Mouse (Mus musculus) midbrain, postnatal 0 days (tissue): ENCODE data around the gene Tmem217. TPM values are rescaled to one million over a fixed set of nuclear protein-coding genes. Genes with fewer than 3 reads are reported as not detected.
"Not testable (repeated sequence)": the region's sequence is repeated elsewhere in the genome, so short reads cannot be mapped to it uniquely, and the experiment has no call there.

ENCODE experiments used
- ATAC-seq: fragments of 200-750 bp; cut with Nextera tagmentation; 2 replicates; pipeline ENCODE4 v1.8.0; 2017; ENCODE audit warnings: moderate number of reproducible peaks, mild to moderate bottlenecking, moderate TSS enrichment, moderate library complexity; ENCODE audit not compliant: low FRiP score
- DNase-seq: peaks from one replicate; pipeline ENCODE4 v3.0.0-alpha.2; 2015; ENCODE audit warnings: low spot score
- H3K27ac ChIP-seq: fragments of 300-500 bp; sonication (generic); 2 replicates; pipeline ENCODE4 v1.5.1; 2014; ENCODE audit warnings: low read depth, mild to moderate bottlenecking, low read length, mixed read lengths
- H3K27me3 ChIP-seq: fragments of 300-500 bp; sonication (generic); 2 replicates; pipeline ENCODE4 v1.6.1; 2014; ENCODE audit warnings: low read length, control low read depth, mixed read lengths; ENCODE audit not compliant: insufficient read depth
- H3K36me3 ChIP-seq: fragments of 300-500 bp; sonication (generic); 2 replicates; pipeline ENCODE4 v1.6.1; 2014; ENCODE audit warnings: low read length, control low read depth, mixed read lengths; ENCODE audit not compliant: insufficient read depth
- H3K4me1 ChIP-seq: fragments of 300-500 bp; sonication (generic); 2 replicates; pipeline ENCODE4 v1.6.1; 2014; ENCODE audit warnings: mild to moderate bottlenecking, control low read depth, antibody characterized with exemption, low read length, mixed read lengths; ENCODE audit not compliant: insufficient read depth
- H3K4me2 ChIP-seq: fragments of 300-500 bp; sonication (generic); 2 replicates; pipeline ENCODE4 v1.6.1; 2014; ENCODE audit warnings: low read depth, mild to moderate bottlenecking, low read length, mixed read lengths; ENCODE audit not compliant: poor library complexity, severe bottlenecking
- H3K4me3 ChIP-seq: fragments of 300-500 bp; sonication (generic); 2 replicates; pipeline ENCODE4 v1.5.1; 2014; ENCODE audit warnings: low read depth, mild to moderate bottlenecking, low read length, moderate library complexity
- H3K9ac ChIP-seq: fragments of 300-500 bp; sonication (generic); replicated peaks from 2 replicates; pipeline ENCODE4 v1.6.1; 2014; ENCODE audit warnings: mild to moderate bottlenecking, low read length, moderate library complexity, mixed read lengths; ENCODE audit not compliant: poor library complexity, severe bottlenecking
- H3K9me3 ChIP-seq: fragments of 300-500 bp; sonication (generic); 2 replicates; pipeline ENCODE4 v1.6.1; 2016; ENCODE audit warnings: low read length, control low read depth
- CTCF ChIP-seq: IDR thresholded peaks from 2 replicates; pipeline ENCODE4 v1.5.1; 2016; ENCODE audit warnings: antibody characterized with exemption, mild to moderate bottlenecking
- WGBS: fragments of 180-500 bp; shearing (Covaris S2); extraction: QIAGEN DNeasy Blood & Tissue Kit; methylation state at CpG from one replicate; pipeline ENCODE4 v1.1.7; 2014; 5-methylcytosine and 5-hydroxymethylcytosine counted together
- polyA plus RNA-seq: library from polyadenylated mRNA; unstranded; fragments of >200 nt; fragmentation: Nextera tagmentation; extraction: Ambion mirVana; gene quantifications from 2 replicates; pipeline ENCODE4 v1.2.1, GENCODE M21; 2015
- total RNA-seq: library from RNA; depleted of rRNA; stranded (reverse); fragments of >200 nt; gene quantifications from 2 replicates; pipeline ENCODE4 v1.2.3, GENCODE M21; 2014

Tmem217 gene
- total and polyA plus RNA-seq, 2 experiments from 2014 or later = 0.84 TPM; not detected in 1

DNA sequence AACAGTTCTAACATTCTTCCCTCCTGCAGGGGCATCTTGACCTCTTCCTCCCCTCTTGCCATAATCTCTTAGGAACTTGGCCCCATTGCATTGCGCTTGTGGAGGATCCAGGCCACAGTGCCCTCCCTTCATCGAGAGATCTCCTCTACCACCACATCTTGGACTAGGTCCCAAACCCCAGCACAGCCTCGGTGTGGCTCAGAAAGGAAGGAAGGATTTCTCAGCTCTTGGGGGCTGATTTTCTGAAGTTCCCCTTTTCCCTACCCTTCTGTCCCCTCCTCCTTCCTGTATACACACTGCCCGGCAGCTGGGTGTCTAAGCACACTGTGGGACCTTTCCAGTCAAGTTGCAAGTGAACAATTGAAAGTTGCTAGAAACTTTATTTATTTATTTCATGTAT is 54.2 kb downstream of the Tmem217 start:
- Histone ChIP-seq H3K27ac (no peak overlapping the region), H3K27me3 (no peaks in the 10 kb centered on the region), H3K36me3 (peaks cover 7% of the 10 kb centered on the region), H3K4me3 (no peak overlapping the region), H3K4me2 (no peak overlapping the region), H3K4me1 (peaks cover 3% of the 10 kb centered on the region; the same call in 1 of the 2 replicates), H3K9ac (no peak overlapping the region), H3K9me3 (no peaks in the 10 kb centered on the region)
- ATAC-seq (no peak), DNase-seq (no peak)
- no peak for TF ChIP-seq CTCF
- 51% methylated on average over 4 of the region's 4 CpGs for whole genome bisulfite sequencing

DNA sequence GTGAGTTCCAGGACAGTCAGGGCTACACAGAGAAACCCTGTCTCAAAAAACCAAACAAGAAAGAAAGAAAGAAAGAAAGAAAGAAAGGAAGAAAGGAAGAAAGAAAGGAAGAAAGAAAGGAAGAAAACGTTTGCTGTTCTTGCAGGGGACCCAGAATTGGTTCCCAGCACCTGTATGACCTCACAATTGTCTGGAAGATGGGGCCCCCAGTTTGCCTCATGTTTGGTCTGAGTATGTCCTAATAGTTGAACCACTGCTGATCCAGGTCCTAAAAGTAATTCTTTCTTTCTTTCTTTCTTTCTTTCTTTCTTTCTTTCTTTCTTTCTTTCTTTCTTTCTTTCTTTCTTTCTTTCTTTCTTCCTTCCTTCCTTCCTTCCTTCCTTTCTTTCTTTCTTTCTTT is 54.7 kb downstream of the Tmem217 start:
- 65% methylated on average over 1 of the region's 1 CpGs for WGBS
- not testable (repeated sequence) for H3K4me2 ChIP-seq, DNase-seq, H3K9me3 ChIP-seq, H3K27me3 ChIP-seq, H3K27ac ChIP-seq, H3K4me3 ChIP-seq, ATAC-seq, H3K9ac ChIP-seq, H3K4me1 ChIP-seq, H3K36me3 ChIP-seq

DNA sequence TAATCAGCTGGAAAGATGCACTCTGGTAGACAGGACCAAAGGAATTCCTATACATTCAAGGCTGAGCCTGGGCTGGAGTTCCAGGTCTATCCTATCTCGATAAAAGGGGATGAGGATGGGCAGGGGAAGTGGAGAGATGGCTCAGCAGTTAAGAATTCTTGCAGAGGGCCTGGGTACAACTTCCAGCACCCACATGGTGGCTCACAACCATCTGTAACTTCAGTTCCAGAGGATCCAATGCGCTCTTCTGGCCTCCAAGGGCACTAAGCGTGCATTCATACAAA is 55.2 kb downstream of the Tmem217 start:
- Histone ChIP-seq H3K9me3 (no peaks in the 10 kb centered on the region), H3K4me2 (no peak overlapping the region), H3K27ac (no peak overlapping the region), H3K4me1 (peaks cover 5% of the 10 kb centered on the region; the same call in 1 of the 2 replicates), H3K4me3 (no peak overlapping the region), H3K36me3 (peaks cover 7% of the 10 kb centered on the region), H3K27me3 (no peaks in the 10 kb centered on the region), H3K9ac (no peak overlapping the region)
- ATAC-seq (no peak), DNase-seq (no peak)
- TF ChIP-seq CTCF = no peak
- 95% methylated on average over 3 of the region's 3 CpGs for WGBS

DNA sequence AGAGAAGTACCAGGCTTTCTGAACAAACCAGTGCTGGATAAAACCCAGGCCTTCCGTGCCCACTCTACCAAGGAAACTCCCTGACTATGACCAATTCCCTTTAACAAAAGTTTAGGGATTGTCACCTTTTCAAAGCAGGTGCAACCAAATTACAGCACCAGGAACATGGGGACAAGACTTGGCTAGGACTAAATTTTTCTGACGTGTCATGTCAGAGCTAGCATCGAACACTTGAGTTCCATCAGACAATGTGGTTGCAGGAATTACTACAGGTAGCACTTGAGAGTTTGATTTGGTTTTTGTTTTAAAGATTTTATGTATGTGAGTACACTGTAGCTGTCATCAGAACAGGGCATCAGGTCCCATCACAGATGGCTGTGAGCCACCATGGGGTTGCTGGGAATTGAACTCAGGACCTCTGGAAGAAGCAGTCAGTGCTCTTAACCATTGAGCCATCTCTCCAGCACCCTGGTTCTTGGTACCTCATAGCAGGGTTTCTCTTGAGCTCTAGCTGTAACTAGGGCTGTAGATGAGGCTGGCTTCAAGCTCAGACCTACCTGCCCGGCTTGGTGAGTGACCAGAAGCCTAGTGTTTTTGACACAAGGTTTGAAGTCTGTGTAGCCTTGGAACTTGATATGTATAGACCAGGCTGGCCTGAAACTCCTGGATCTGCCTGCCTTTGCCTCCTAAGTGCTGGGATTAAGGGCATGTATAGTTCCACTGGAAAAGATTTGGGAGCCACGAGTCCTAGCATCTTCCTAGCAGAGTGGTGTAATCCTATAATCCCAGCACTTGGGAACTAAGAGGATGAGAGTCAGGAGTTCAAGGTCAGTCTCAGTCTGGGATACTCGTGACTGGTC is 55.7 kb downstream of the Tmem217 start:
- no peak for DNase-seq
- Histone ChIP-seq H3K36me3 (peaks cover 7% of the 10 kb centered on the region), H3K9ac (no peak overlapping the region), H3K27me3 (no peaks in the 10 kb centered on the region), H3K4me3 (no peak overlapping the region), H3K27ac (no peak overlapping the region), H3K4me1 (peaks cover 5% of the 10 kb centered on the region; the same call in 1 of the 2 replicates), H3K4me2 (no peak overlapping the region), H3K9me3 (no peaks in the 10 kb centered on the region)
- ATAC-seq = no peak
- 69% methylated on average over 6 of the region's 6 CpGs for WGBS
- TF ChIP-seq CTCF = no peak

DNA sequence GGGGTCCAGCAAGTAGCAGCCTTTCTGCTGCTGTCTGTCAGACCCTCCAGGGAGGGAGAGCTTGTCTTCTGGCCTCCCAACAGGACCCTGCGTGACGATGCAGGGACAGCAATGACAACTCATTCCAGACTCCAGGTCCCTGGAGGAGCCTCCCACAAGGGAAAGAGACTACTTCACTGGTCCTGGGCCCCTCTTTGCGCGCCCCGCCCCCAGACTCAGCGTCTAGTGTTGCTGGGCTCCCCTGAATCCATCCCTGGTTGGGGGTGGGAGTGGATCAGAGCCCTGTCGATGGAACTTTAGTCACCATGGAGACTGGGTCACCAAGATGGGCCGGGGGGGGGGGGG is 57.5 kb downstream of the Tmem217 start:
- peaks cover 7% of the 10 kb centered on the region for H3K36me3 ChIP-seq
- DNase-seq (no peak), ATAC-seq (no peak)
- no peak overlapping the region for H3K4me2 ChIP-seq
- TF ChIP-seq CTCF = no peak
- H3K4me1 ChIP-seq = peaks cover 5% of the 10 kb centered on the region; the same call in 1 of the 2 replicates
- no peak overlapping the region for H3K4me3 ChIP-seq
- H3K9ac ChIP-seq = no peak overlapping the region
- WGBS = 48% methylated on average over 7 of the region's 8 CpGs
- H3K27me3 ChIP-seq = no peaks in the 10 kb centered on the region
- H3K9me3 ChIP-seq = no peaks in the 10 kb centered on the region
- no peak overlapping the region for H3K27ac ChIP-seq

DNA sequence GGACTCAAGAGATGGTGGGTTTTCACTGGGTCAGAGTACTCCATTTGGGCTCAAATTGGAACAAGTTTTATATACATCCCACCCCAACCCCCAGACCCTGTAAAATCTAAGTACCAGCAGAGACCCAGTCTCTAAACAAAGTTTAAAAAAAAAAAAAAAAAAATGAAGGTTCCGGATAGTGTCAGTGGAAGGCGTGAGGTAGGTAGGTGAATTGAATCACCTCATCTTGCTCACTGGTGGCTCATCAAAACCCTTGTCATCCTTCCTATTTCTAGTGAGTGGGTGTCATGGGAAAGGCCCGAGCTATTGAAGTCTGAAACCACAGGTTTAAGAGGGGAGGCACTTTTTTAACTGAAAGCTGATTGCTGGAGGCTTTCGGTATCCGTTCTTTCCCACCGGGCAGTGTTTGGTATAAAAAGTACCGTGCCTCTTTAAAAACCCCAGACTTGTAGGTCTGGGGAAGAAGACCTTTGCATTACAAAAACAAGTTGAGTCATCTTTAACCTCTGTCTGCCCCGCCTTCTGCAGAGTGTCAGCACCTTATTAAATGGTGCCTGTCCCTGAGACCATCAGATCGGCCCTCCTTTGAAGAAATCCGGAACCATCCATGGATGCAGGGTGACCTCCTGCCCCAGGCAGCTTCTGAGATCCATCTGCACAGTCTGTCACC is 58.0 kb downstream of the Tmem217 start:
- H3K9ac ChIP-seq = no peak overlapping the region
- ATAC-seq = no peak
- peaks cover 7% of the 10 kb centered on the region; the same call in 1 of the 2 replicates for H3K4me1 ChIP-seq
- 64% methylated on average over 10 of the region's 10 CpGs for WGBS
- TF ChIP-seq CTCF = no peak
- no peaks in the 10 kb centered on the region for H3K27me3 ChIP-seq
- DNase-seq = no peak
- H3K4me2 ChIP-seq = no peak overlapping the region
- H3K36me3 ChIP-seq = peaks cover 7% of the 10 kb centered on the region
- no peak overlapping the region for H3K27ac ChIP-seq
- no peaks in the 10 kb centered on the region for H3K9me3 ChIP-seq
- no peak overlapping the region for H3K4me3 ChIP-seq
